Mouse (Mus musculus) kidney, postnatal 0 days (tissue): Measurements from ENCODE around the gene Rinl. TPM values are rescaled to one million over a fixed set of nuclear protein-coding genes. Genes with fewer than 3 reads are reported as not detected.

Source experiments
- ATAC-seq: fragments of 200-750 bp; cut with Nextera tagmentation; replicated peaks from 2 replicates; pipeline ENCODE4 v1.8.0; 2017; ENCODE audit warnings: low read depth, moderate number of reproducible peaks, moderate TSS enrichment, moderate library complexity; ENCODE audit not compliant: low FRiP score
- DNase-seq: peaks from one replicate; pipeline ENCODE4 v3.0.0-alpha.2; 2016; ENCODE audit warnings: low spot score
- H3K27ac ChIP-seq: fragments of 300-500 bp; sonication (generic); 2 replicates; pipeline ENCODE4 v1.5.1; 2014; ENCODE audit warnings: mild to moderate bottlenecking
- H3K27me3 ChIP-seq: fragments of 300-500 bp; sonication (generic); 2 replicates; pipeline ENCODE4 v1.6.1; 2014; ENCODE audit warnings: low read length, mixed read lengths; ENCODE audit not compliant: insufficient read depth
- H3K36me3 ChIP-seq: fragments of 300-500 bp; sonication (generic); 2 replicates; pipeline ENCODE4 v1.6.1; 2014; ENCODE audit warnings: low read length, mixed read lengths; ENCODE audit not compliant: insufficient read depth
- H3K4me1 ChIP-seq: fragments of 300-500 bp; sonication (generic); replicated peaks from 2 replicates; pipeline ENCODE4 v1.6.1; 2014; ENCODE audit warnings: antibody characterized with exemption, low read length, mixed read lengths; ENCODE audit not compliant: insufficient read depth
- H3K4me2 ChIP-seq: fragments of 300-500 bp; sonication (generic); 2 replicates; pipeline ENCODE4 v1.6.1; 2014; ENCODE audit warnings: mild to moderate bottlenecking, low read length, moderate library complexity, mixed read lengths
- H3K4me3 ChIP-seq: fragments of 300-500 bp; sonication (generic); replicated peaks from 2 replicates; pipeline ENCODE4 v1.5.1; 2014; ENCODE audit warnings: low read depth, low read length
- H3K9ac ChIP-seq: fragments of 300-500 bp; sonication (generic); 2 replicates; pipeline ENCODE4 v1.6.1; 2014; ENCODE audit warnings: low read depth, low read length
- H3K9me3 ChIP-seq: fragments of 300-500 bp; sonication (generic); replicated peaks from 2 replicates; pipeline ENCODE4 v1.6.1; 2016; ENCODE audit warnings: low read length, inconsistent platforms, mixed read lengths
- CTCF ChIP-seq: IDR thresholded peaks from 2 replicates; pipeline ENCODE4 v1.5.1; 2016; ENCODE audit warnings: antibody characterized with exemption, low read depth, mild to moderate bottlenecking, moderate library complexity
- WGBS: fragments of 180-500 bp; shearing (Covaris S2); extraction: QIAGEN DNeasy Blood & Tissue Kit; methylation state at CpG from one replicate; pipeline ENCODE4 v1.1.7; 2014; 5-methylcytosine and 5-hydroxymethylcytosine counted together
- polyA plus RNA-seq: library from polyadenylated mRNA; unstranded; fragments of >200 nt; fragmentation: Nextera tagmentation; extraction: Ambion mirVana; gene quantifications from 2 replicates; pipeline ENCODE4 v1.2.1, GENCODE M21; 2015

Rinl gene
- polyA plus RNA-seq, 1 experiment from 2014 or later: 6.3 TPM

DNA sequence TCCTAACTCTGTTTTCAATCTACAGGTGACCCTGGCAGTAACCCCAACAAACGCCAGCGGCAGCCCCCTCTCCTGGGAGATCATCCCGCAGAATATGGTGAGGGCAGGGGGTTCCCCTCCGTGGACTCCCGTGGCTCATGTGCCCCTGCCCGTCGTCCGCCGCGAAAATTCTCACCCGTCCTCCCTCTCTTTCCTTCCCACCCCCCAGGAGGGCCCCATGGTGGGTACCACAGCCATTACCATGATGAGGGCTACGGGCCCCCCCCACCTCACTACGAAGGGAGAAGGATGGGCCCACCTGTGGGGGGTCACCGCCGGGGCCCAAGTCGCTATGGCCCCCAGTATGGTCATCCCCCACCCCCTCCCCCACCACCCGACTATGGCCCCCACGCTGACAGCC lies 29.7 kb downstream of the Rinl start:
- ATAC-seq: 0 out of 2 replicates have a peak, but pooled peaks have one; percentile 19

DNA sequence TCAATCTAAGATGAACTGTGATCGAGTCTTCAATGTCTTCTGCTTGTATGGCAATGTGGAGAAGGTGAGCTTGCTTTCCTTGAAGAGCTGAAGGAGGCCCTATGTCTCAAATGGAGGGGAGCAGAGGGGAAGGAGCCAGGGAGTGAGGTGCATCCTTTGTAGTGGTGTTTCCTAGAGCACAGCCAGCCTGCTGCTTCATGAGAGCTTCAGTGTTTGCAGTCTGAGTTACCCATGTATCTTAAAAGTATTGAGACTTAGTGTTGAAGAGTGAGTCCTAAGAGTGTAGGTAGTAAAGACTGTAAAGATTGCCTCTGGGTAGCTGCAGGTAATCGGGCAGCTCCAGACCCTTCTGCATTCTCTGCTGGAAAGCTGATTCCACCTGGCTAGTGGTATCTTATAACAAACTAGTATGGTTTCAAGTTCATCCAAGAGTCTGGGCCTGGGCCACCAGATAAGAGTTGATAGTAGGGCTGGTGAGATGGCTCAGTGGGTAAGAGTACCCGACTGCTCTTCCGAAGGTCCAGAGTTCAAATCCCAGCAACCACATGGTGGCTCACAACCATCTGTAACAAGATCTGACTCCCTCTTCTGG lies 30.2 kb downstream of the Rinl start:
- DNase-seq (no peak), ATAC-seq (no peak)
- WGBS: 90% methylated on average over 4 of the region's 4 CpGs
- Histone ChIP-seq H3K4me2 (no peak overlapping the region), H3K27ac (no peak overlapping the region), H3K4me3 (no peak overlapping the region), H3K36me3 (peaks cover 82% of the 10 kb centered on the region), H3K4me1 (no peaks in the 10 kb centered on the region; the same call in none of the 2 replicates), H3K9me3 (no peaks in the 10 kb centered on the region), H3K27me3 (no peaks in the 10 kb centered on the region), H3K9ac (no peak overlapping the region)
- no peak for TF ChIP-seq CTCF

More for the DNA sequence above, 29.7 kb downstream of the Rinl start:
- DNase-seq: no peak
- no peaks in the 10 kb centered on the region for H3K9me3 ChIP-seq
- H3K4me2 ChIP-seq: no peak overlapping the region
- H3K27ac ChIP-seq: no peak overlapping the region
- H3K9ac ChIP-seq: no peak overlapping the region
- H3K4me3 ChIP-seq: no peak overlapping the region
- H3K4me1 ChIP-seq: no peaks in the 10 kb centered on the region; the same call in none of the 2 replicates
- no peaks in the 10 kb centered on the region for H3K27me3 ChIP-seq
- H3K36me3 ChIP-seq: peaks cover 87% of the 10 kb centered on the region
- 86% methylated on average over 18 of the region's 18 CpGs for WGBS
- TF ChIP-seq CTCF: no peak

DNA sequence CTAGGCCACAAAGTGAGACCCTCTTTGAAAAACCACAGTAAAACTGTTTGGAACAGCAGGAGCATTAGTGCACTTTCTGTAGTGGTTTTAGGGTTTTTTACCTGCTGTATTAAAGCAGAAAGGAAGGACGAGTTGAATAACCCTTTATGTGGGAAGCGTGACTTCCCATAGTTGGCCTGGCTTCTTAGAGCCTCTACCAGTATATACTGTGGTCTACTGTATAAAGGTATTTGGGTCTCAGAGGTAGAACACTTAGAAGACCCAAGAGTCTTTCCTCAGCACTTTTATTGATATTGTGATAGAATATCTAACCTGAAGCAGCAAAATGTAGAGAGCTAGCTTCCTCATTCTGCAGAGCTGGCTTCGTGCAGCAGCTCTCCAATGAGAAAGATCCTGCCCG lies 30.8 kb downstream of the Rinl start:
- H3K4me3 ChIP-seq: no peak overlapping the region
- no peak overlapping the region for H3K4me2 ChIP-seq
- no peak for TF ChIP-seq CTCF
- peaks cover 3% of the 10 kb centered on the region for H3K4me1 ChIP-seq
- WGBS: 89% methylated on average over 4 of the region's 4 CpGs
- DNase-seq (no peak), ATAC-seq (no peak)
- no peaks in the 10 kb centered on the region for H3K9me3 ChIP-seq
- no peak overlapping the region for H3K9ac ChIP-seq
- peaks cover 76% of the 10 kb centered on the region for H3K36me3 ChIP-seq
- no peaks in the 10 kb centered on the region for H3K27me3 ChIP-seq
- no peak overlapping the region for H3K27ac ChIP-seq

DNA sequence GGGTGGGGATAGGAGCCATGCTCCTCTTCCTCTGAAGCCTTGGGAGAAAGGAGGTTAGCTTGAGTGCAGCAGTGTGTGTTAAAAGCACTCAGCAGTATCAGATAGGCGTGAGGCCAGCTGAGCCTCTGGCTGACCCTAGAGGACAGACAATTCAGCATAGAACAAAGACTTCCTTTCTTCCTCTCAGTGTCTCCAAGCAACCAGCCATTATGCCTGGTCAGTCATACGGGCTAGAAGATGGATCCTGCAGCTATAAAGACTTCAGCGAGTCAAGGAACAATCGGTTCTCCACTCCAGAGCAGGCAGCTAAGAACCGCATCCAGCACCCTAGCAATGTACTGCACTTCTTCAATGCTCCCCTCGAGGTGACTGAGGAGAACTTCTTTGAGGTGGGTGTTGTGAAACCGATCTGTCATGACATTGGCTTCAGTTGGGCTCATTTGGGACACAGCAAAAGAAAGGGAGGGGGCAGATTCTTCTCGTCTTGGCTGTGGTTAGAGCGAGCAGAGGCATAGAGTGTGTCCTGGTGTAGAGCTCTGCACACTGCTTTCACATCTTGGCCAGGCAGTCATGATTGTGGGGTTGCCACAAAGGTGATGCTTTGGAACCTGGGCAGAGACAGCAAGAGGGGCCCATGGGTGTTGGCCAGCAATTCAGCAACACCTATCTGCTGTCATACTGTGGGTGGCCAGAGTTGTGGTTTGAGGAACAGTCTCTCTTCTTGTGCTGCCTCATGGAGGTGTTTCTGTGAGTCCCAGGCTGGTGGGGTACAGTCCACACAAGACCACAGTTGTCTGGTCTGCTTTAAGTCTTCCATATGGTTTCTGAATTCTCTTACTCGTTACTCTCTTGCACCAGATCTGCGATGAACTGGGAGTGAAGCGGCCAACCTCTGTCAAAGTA lies 31.8 kb downstream of the Rinl start:
- no peaks in the 10 kb centered on the region for H3K27me3 ChIP-seq
- ATAC-seq (no peak), DNase-seq (no peak)
- WGBS: 65% methylated on average over 12 of the region's 12 CpGs
- peaks cover 7% of the 10 kb centered on the region for H3K4me1 ChIP-seq
- peaks cover 67% of the 10 kb centered on the region for H3K36me3 ChIP-seq
- no peak overlapping the region for H3K4me3 ChIP-seq
- H3K27ac ChIP-seq: 0 out of 2 replicates have a peak overlapping the region, but pooled peaks have one; percentile 40
- H3K4me2 ChIP-seq: no peak overlapping the region
- no peak overlapping the region for H3K9ac ChIP-seq
- H3K9me3 ChIP-seq: no peaks in the 10 kb centered on the region
- no peak for TF ChIP-seq CTCF

DNA sequence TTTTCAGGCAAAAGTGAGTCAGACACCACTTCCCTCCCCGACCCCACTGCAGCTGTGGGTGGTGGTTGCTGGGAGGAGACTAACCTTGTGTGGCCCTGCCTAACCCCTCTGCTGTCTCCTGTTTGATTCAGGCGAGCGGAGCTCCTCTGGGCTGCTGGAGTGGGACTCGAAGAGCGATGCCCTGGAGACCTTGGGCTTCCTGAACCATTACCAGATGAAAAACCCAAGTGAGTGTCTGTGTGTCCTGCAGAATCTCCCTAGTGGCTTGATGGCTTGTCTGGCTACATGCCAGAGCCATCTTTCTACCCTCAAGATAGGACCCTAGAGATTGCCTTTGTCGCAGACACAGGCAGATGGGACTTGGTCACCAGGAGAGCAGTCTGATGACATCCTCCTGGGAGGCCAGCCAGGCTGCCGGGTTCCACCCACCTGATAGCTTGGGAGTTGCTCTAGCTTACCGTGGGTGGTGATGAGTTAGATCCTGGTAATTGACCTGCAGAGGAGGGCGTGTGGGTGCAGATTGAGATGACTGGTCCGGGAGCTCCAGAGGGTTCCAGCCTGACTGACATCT lies 32.6 kb downstream of the Rinl start:
- H3K36me3 ChIP-seq: peaks cover 59% of the 10 kb centered on the region
- H3K4me1 ChIP-seq: peaks cover 13% of the 10 kb centered on the region
- no peak overlapping the region for H3K9ac ChIP-seq
- no peaks in the 10 kb centered on the region for H3K9me3 ChIP-seq
- H3K27ac ChIP-seq: 0 out of 2 replicates have a peak overlapping the region, but pooled peaks have one; percentile 40
- ATAC-seq: no peak
- no peak overlapping the region for H3K4me3 ChIP-seq
- 50% methylated on average over 10 of the region's 10 CpGs for WGBS
- H3K27me3 ChIP-seq: no peaks in the 10 kb centered on the region
- H3K4me2 ChIP-seq: no peak overlapping the region
- no peak for DNase-seq
- no peak for TF ChIP-seq CTCF

DNA sequence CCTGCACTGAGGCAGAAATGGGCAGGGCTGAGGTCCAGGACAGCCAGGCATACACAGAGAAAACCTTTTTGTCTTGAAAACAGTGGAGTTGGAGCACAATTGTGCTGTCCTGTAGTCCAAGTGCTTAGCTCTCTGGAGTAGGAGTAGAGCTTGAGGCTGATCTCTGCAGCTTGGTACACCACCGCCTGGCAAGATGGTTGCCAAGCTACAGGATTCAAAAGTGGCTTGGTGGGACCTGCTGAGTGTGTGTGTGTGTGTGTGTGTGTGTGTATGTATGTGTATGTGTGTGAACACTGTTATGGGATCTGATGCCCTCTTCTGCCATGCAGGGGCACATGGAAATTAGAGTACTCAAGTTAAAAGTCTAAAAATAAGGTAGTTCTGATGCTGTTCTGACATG lies 33.8 kb downstream of the Rinl start:
- WGBS: 83% methylated on average over 1 of the region's 1 CpGs
- H3K4me3 ChIP-seq: no peak overlapping the region
- H3K36me3 ChIP-seq: peaks cover 49% of the 10 kb centered on the region
- H3K9ac ChIP-seq: no peak overlapping the region
- DNase-seq (no peak), ATAC-seq (no peak)
- no peak for TF ChIP-seq CTCF
- H3K4me2 ChIP-seq: no peak overlapping the region
- no peaks in the 10 kb centered on the region for H3K9me3 ChIP-seq
- no peaks in the 10 kb centered on the region for H3K27me3 ChIP-seq
- 0 out of 2 replicates have a peak overlapping the region, but pooled peaks have one; percentile 5 for H3K27ac ChIP-seq
- peaks cover 13% of the 10 kb centered on the region for H3K4me1 ChIP-seq
